13 mouse cellular contexts compared by ENCODE assay signal in the genomic region with DNA sequence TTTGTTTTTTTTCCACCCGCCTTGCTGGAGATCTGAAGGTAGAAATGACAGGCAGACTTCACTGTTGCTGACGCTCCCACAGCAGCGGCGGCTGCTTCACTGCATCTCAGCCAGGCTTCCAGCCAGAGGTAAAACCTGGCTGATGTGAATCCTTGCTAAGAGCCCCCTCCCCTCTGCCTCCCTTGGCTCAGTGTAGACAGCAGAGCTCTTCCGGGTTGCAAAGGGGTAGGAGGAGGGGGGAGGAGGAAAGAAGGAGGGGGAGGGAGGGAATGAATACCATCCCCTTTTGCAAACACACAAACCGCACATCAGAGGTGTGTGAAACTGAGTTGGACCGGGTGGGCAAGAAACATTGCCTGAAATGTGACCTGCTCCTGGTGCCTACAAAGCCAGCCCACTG. TPM values are rescaled to one million over a fixed set of nuclear protein-coding genes. Genes with fewer than 3 reads are reported as not detected.
DNase-seq lines count a peak whose midpoint lies in the region; ATAC-seq and TF ChIP-seq lines count a peak whose summit lies in the region.
"Had no signal": no experiment of that assay in that cellular context is flagged by ENCODE, and none has a peak within 500 bp of the region (broad histone marks: within the 10 kb centered on the region; RNA-seq: fewer than 3 reads in every experiment).

No protein-coding gene starts in this region.

- no peak overlapping the region for H3K9ac ChIP-seq in neural tube, embryonic 13.5 days
- H3K9ac ChIP-seq in neural tube, embryonic 15.5 days (replicated peaks), result no peak overlapping the region
- H3K9ac ChIP-seq in embryonic facial prominence, embryonic 13.5 days, result no peak overlapping the region
- H3K9ac ChIP-seq in lung, postnatal 0 days (replicated peaks; ENCODE audit: low read depth), result no peak overlapping the region
- H3K9ac ChIP-seq: forebrain, embryonic 12.5 days; heart, embryonic 13.5 days; intestine, embryonic 15.5 days; limb, embryonic 13.5 days; lung, embryonic 15.5 days had no signal

- H3K4me3 ChIP-seq in neural tube, embryonic 13.5 days, result 0 out of 2 replicates have a peak overlapping the region, but pooled peaks have one; percentile 3
- H3K4me3 ChIP-seq in neural tube, embryonic 15.5 days (replicated peaks), result no peak overlapping the region
- peak overlapping the region; percentile 13; the same call in 1 of the 2 replicates for H3K4me3 ChIP-seq in embryonic facial prominence, embryonic 13.5 days
- peak overlapping the region; percentile 22; the same call in 1 of the 2 replicates for H3K4me3 ChIP-seq in midbrain, embryonic 10.5 days
- no peak overlapping the region for H3K4me3 ChIP-seq in lung, postnatal 0 days (ENCODE audit: low read depth, low read length)
- H3K4me3 ChIP-seq: forebrain, embryonic 12.5 days; heart, embryonic 13.5 days; intestine, embryonic 15.5 days; limb, embryonic 13.5 days; lung, embryonic 15.5 days had no signal

- H3K27ac ChIP-seq in neural tube, embryonic 13.5 days (replicated peaks), result no peak overlapping the region
- H3K27ac ChIP-seq in neural tube, embryonic 15.5 days (replicated peaks), result no peak overlapping the region
- no peak overlapping the region for H3K27ac ChIP-seq in embryonic facial prominence, embryonic 13.5 days
- no peak overlapping the region for H3K27ac ChIP-seq in midbrain, embryonic 10.5 days (replicated peaks)
- H3K27ac ChIP-seq in lung, postnatal 0 days (ENCODE audit: low read length), result no peak overlapping the region
- H3K27ac ChIP-seq: forebrain, embryonic 12.5 days; heart, embryonic 13.5 days; intestine, embryonic 15.5 days; limb, embryonic 13.5 days; lung, embryonic 15.5 days had no signal

- peaks cover 93% of the 10 kb centered on the region for H3K27me3 ChIP-seq in neural tube, embryonic 13.5 days
- H3K27me3 ChIP-seq in neural tube, embryonic 15.5 days (replicated peaks), result peaks cover 86% of the 10 kb centered on the region
- H3K27me3 ChIP-seq in embryonic facial prominence, embryonic 13.5 days, result peaks cover 94% of the 10 kb centered on the region
- H3K27me3 ChIP-seq in midbrain, embryonic 10.5 days (ENCODE audit: low read depth, poor library complexity, severe bottlenecking), result peaks cover 97% of the 10 kb centered on the region
- peaks cover 85% of the 10 kb centered on the region for H3K27me3 ChIP-seq in lung, postnatal 0 days (replicated peaks; ENCODE audit: insufficient read depth, low read length)

- no peaks in the 10 kb centered on the region for H3K36me3 ChIP-seq in neural tube, embryonic 13.5 days
- no peaks in the 10 kb centered on the region for H3K36me3 ChIP-seq in neural tube, embryonic 15.5 days
- no peaks in the 10 kb centered on the region for H3K36me3 ChIP-seq in embryonic facial prominence, embryonic 13.5 days
- H3K36me3 ChIP-seq in midbrain, embryonic 10.5 days, result no peaks in the 10 kb centered on the region
- H3K36me3 ChIP-seq in lung, postnatal 0 days (ENCODE audit: insufficient read depth, low read length), result no peaks in the 10 kb centered on the region
- H3K36me3 ChIP-seq: forebrain, embryonic 12.5 days; heart, embryonic 13.5 days; intestine, embryonic 15.5 days; limb, embryonic 13.5 days; lung, embryonic 15.5 days had no signal

- no peak for ATAC-seq in neural tube, embryonic 13.5 days (ENCODE audit: low read depth)
- ATAC-seq in neural tube, embryonic 15.5 days (ENCODE audit: low FRiP score), result no peak
- ATAC-seq in embryonic facial prominence, embryonic 13.5 days (ENCODE audit: insufficient number of reproducible peaks, insufficient read depth, low FRiP score, low TSS enrichment, low read depth), result no peak
- ATAC-seq in lung, postnatal 0 days, result no peak
- ATAC-seq: intestine, embryonic 15.5 days had no signal

- no peak for TF ChIP-seq CTCF in lung, postnatal 0 days (IDR thresholded peaks at IDR 0.05)

- no peaks in the 10 kb centered on the region for H3K9me3 ChIP-seq in neural tube, embryonic 13.5 days
- no peaks in the 10 kb centered on the region for H3K9me3 ChIP-seq in neural tube, embryonic 15.5 days (replicated peaks)
- H3K9me3 ChIP-seq in embryonic facial prominence, embryonic 13.5 days, result no peaks in the 10 kb centered on the region
- H3K9me3 ChIP-seq in midbrain, embryonic 10.5 days (replicated peaks), result no peaks in the 10 kb centered on the region
- H3K9me3 ChIP-seq in lung, postnatal 0 days (ENCODE audit: low read length), result no peaks in the 10 kb centered on the region
- H3K9me3 ChIP-seq: forebrain, embryonic 12.5 days; heart, embryonic 13.5 days; intestine, embryonic 15.5 days; limb, embryonic 13.5 days; lung, embryonic 15.5 days had no signal

- H3K4me1 ChIP-seq in neural tube, embryonic 13.5 days (replicated peaks), result peaks cover 17% of the 10 kb centered on the region; the same call in 1 of the 2 replicates
- H3K4me1 ChIP-seq in neural tube, embryonic 15.5 days, result peaks cover 9% of the 10 kb centered on the region; the same call in 1 of the 2 replicates
- H3K4me1 ChIP-seq in embryonic facial prominence, embryonic 13.5 days, result peaks cover 17% of the 10 kb centered on the region
- H3K4me1 ChIP-seq in midbrain, embryonic 10.5 days, result peaks cover 34% of the 10 kb centered on the region
- peaks cover 9% of the 10 kb centered on the region for H3K4me1 ChIP-seq in lung, postnatal 0 days (ENCODE audit: insufficient read depth, low read depth, low read length)

- 0% methylated on average over 7 of the region's 7 CpGs for WGBS in neural tube, embryonic 13.5 days
- WGBS in neural tube, embryonic 15.5 days, result 0% methylated on average over 7 of the region's 7 CpGs
- WGBS in embryonic facial prominence, embryonic 13.5 days, result 1% methylated on average over 7 of the region's 7 CpGs
- WGBS in midbrain, embryonic 10.5 days, result under 1% methylated on average over 7 of the region's 7 CpGs
- 2% methylated on average over 7 of the region's 7 CpGs for WGBS in lung, postnatal 0 days

- no peak overlapping the region for H3K4me2 ChIP-seq in neural tube, embryonic 13.5 days
- no peak overlapping the region for H3K4me2 ChIP-seq in neural tube, embryonic 15.5 days
- peak overlapping the region; percentile 11; the same call in 1 of the 2 replicates for H3K4me2 ChIP-seq in embryonic facial prominence, embryonic 13.5 days
- H3K4me2 ChIP-seq in lung, postnatal 0 days (replicated peaks; ENCODE audit: low read depth, low read length), result no peak overlapping the region
- H3K4me2 ChIP-seq: forebrain, embryonic 12.5 days; heart, embryonic 13.5 days; intestine, embryonic 15.5 days; limb, embryonic 13.5 days; lung, embryonic 15.5 days had no signal

- TF ChIP-seq EP300 in lung, postnatal 0 days (IDR thresholded peaks at IDR 0.05), result no peak

- peak; percentile 33 for DNase-seq in midbrain, embryonic 10.5 days (ENCODE audit: low spot score)
- no peak for DNase-seq in lung, postnatal 0 days (ENCODE audit: low spot score)
- DNase-seq in lung, postnatal 14 days, result no peak
- no peak for DNase-seq in layer of hippocampus, adult 9-10 months (ENCODE audit: low spot score)
- DNase-seq: gastrocnemius, postnatal 14 days had no signal

RNA-seq across cellular contexts. Expression of a gene that starts 1.7 kb away (rescaled TPM):
- polyA plus RNA-seq in neural tube, embryonic 13.5 days (2015; fragmentation: Nextera tagmentation; extraction: Ambion mirVana), result 1.1 TPM in 1 of 2 replicates, not detected in the other
- polyA plus RNA-seq in neural tube, embryonic 15.5 days (2015; fragmentation: Nextera tagmentation; extraction: Ambion mirVana), result 0.49 TPM in 1 of 2 replicates, not detected in the other
- 0.70 and 0.79 TPM in 2 replicates for polyA plus RNA-seq in embryonic facial prominence, embryonic 13.5 days (2015; fragmentation: Nextera tagmentation; extraction: Ambion mirVana)
- 0.47 and 1.2 TPM in 2 replicates for polyA plus RNA-seq in midbrain, embryonic 10.5 days (2016; fragmentation: Nextera tagmentation; extraction: Ambion mirVana)
- polyA plus RNA-seq in lung, postnatal 0 days (2015; fragmentation: Nextera tagmentation; extraction: Ambion mirVana), result not detected in 2 replicates
- polyA plus RNA-seq: heart, embryonic 13.5 days; intestine, embryonic 15.5 days; limb, embryonic 13.5 days; lung, embryonic 15.5 days had no signal

RNA-seq across cellular contexts. Expression of a gene that starts 2.2 kb away (rescaled TPM):
- polyA plus RNA-seq in neural tube, embryonic 13.5 days (2015; fragmentation: Nextera tagmentation; extraction: Ambion mirVana), result 10.1 and 12.4 TPM in 2 replicates
- polyA plus RNA-seq in neural tube, embryonic 15.5 days (2015; fragmentation: Nextera tagmentation; extraction: Ambion mirVana), result 15.6 and 16.0 TPM in 2 replicates
- polyA plus RNA-seq in embryonic facial prominence, embryonic 13.5 days (2015; fragmentation: Nextera tagmentation; extraction: Ambion mirVana), result 21.7 and 29.8 TPM in 2 replicates
- 10.5 and 28.2 TPM in 2 replicates for polyA plus RNA-seq in midbrain, embryonic 10.5 days (2016; fragmentation: Nextera tagmentation; extraction: Ambion mirVana)
- 2.4 and 2.7 TPM in 2 replicates for polyA plus RNA-seq in lung, postnatal 0 days (2015; fragmentation: Nextera tagmentation; extraction: Ambion mirVana)

RNA-seq across cellular contexts. Expression of a gene that starts 6.6 kb away (rescaled TPM):
- polyA plus RNA-seq in neural tube, embryonic 13.5 days (2015; fragmentation: Nextera tagmentation; extraction: Ambion mirVana), result 0.29 TPM in 1 of 2 replicates, not detected in the other
- polyA plus RNA-seq in neural tube, embryonic 15.5 days (2015; fragmentation: Nextera tagmentation; extraction: Ambion mirVana), result 0.23 TPM in 1 of 2 replicates, not detected in the other
- 1.0 TPM in 1 of 2 replicates, not detected in the other for polyA plus RNA-seq in embryonic facial prominence, embryonic 13.5 days (2015; fragmentation: Nextera tagmentation; extraction: Ambion mirVana)
- 0.31 and 1.1 TPM in 2 replicates for polyA plus RNA-seq in midbrain, embryonic 10.5 days (2016; fragmentation: Nextera tagmentation; extraction: Ambion mirVana)
- polyA plus RNA-seq in lung, postnatal 0 days (2015; fragmentation: Nextera tagmentation; extraction: Ambion mirVana), result not detected in 2 replicates
- polyA plus RNA-seq: intestine, embryonic 15.5 days; lung, embryonic 15.5 days had no signal

Comparison
In these comparisons a context has a peak if more than half of its experiments do, and no peak if none do; other contexts are left out.
1. H3K4me3 ChIP-seq: peak in neural tube, embryonic 13.5 days (single experiment), embryonic facial prominence, embryonic 13.5 days (single experiment) and midbrain, embryonic 10.5 days (single experiment); none in neural tube, embryonic 15.5 days (single experiment) and lung, postnatal 0 days (single experiment).